Mouse (Mus musculus) CH12.LX (cell line): Measurements from ENCODE around the gene Fam124b. TPM values are rescaled to one million over a fixed set of nuclear protein-coding genes. Genes with fewer than 3 reads are reported as not detected.

Experiments
- polyA plus RNA-seq: library from polyadenylated mRNA; unstranded; fragments of >175 nt; gene quantifications from 2 replicates; pipeline ENCODE4 v1.2.1, GENCODE M21; 2012; ENCODE audit warnings: low read depth; ENCODE audit not compliant: insufficient read length
- total RNA-seq, 2 experiments: library from RNA; depleted of rRNA; stranded (reverse); fragments of 300-350 nt in 1 of 2; fragments of >200 nt in 1 of 2; gene quantifications; 2 replicates each; pipeline ENCODE4 v1.2.3; 2012 to 2014

Fam124b gene
- total and polyA plus RNA-seq, 3 experiments = 1.7 to 4.9 (median 3.4) TPM

Other genes starting within 250 kb of the Fam124b start
- 65.5 and 82.2 TPM in 2 replicates for gene Cul3, start 122.0 kb upstream of the Fam124b start, total RNA-seq (2012; rRNA removed)
- gene Cul3, start 122.0 kb upstream of the Fam124b start, total RNA-seq (2014; rRNA removed) = 232 and 237 TPM in 2 replicates
- gene Cul3, start 122.0 kb upstream of the Fam124b start, polyA plus RNA-seq = 148 and 176 TPM in 2 replicates
- not detected in 2 replicates for gene Gm45261, start 243.0 kb upstream of the Fam124b start, total RNA-seq (2012; rRNA removed)
- not detected in 2 replicates for gene Gm45261, start 243.0 kb upstream of the Fam124b start, total RNA-seq (2014; rRNA removed)
- gene Gm45261, start 243.0 kb upstream of the Fam124b start, polyA plus RNA-seq = not detected in 2 replicates